16 mouse cellular contexts compared by ENCODE assay signal in the genomic region with DNA sequence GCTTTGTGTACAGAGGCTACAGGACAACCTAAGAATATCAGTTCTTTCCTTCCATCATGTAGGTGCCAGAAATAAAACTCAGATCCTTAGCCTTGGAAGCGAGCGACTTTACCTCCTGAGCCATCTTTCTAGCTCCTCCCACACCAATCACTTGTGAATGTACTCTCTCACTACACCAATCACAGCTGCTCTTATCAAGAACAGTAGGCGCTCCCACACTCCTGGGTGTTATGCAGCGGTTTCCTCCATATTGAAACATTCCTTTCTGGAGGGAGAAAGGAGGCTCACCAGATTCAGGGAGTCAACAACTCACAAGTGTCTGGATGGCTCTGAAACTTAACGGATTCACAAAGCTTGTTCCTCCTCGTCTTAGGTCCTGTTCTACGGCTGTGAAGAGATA.
"Had no signal": no experiment of that assay in that cellular context is flagged by ENCODE, and none has a peak within 500 bp of the region (broad histone marks: within the 10 kb centered on the region; RNA-seq: fewer than 3 reads in every experiment).

No protein-coding gene starts in this region.

- H3K27ac ChIP-seq: neural tube, embryonic 12.5 days; neural tube, embryonic 13.5 days; neural tube, embryonic 15.5 days; stomach, embryonic 15.5 days; stomach, postnatal 0 days had no signal

- DNase-seq: retina, postnatal 1 day; right cerebral cortex, adult 18-20 months; right cerebral cortex, postnatal 14 days; right cerebral cortex, postnatal 25 days; right cerebral cortex, postnatal 4 days; spleen, adult 18-20 months; thymus, adult 18-20 months; thymus, postnatal 14 days; thymus, postnatal 25 days; thymus, postnatal 36 days; thymus, postnatal 4 days had no signal

- H3K4me3 ChIP-seq: neural tube, embryonic 12.5 days; neural tube, embryonic 13.5 days; neural tube, embryonic 15.5 days; stomach, embryonic 15.5 days had no signal

- H3K9ac ChIP-seq: neural tube, embryonic 12.5 days; neural tube, embryonic 13.5 days; neural tube, embryonic 15.5 days; stomach, embryonic 15.5 days had no signal

- H3K4me2 ChIP-seq: neural tube, embryonic 12.5 days; neural tube, embryonic 13.5 days; neural tube, embryonic 15.5 days; stomach, embryonic 15.5 days had no signal

- H3K36me3 ChIP-seq: neural tube, embryonic 12.5 days; neural tube, embryonic 13.5 days; neural tube, embryonic 15.5 days; stomach, embryonic 15.5 days had no signal

- H3K4me1 ChIP-seq: neural tube, embryonic 12.5 days; stomach, embryonic 15.5 days had no signal

- H3K9me3 ChIP-seq: neural tube, embryonic 12.5 days; neural tube, embryonic 13.5 days; neural tube, embryonic 15.5 days; stomach, embryonic 15.5 days had no signal

- H3K27me3 ChIP-seq: neural tube, embryonic 12.5 days; neural tube, embryonic 13.5 days; neural tube, embryonic 15.5 days; stomach, embryonic 15.5 days had no signal
